8 mouse cellular contexts compared by ENCODE assay signal in the genomic region with DNA sequence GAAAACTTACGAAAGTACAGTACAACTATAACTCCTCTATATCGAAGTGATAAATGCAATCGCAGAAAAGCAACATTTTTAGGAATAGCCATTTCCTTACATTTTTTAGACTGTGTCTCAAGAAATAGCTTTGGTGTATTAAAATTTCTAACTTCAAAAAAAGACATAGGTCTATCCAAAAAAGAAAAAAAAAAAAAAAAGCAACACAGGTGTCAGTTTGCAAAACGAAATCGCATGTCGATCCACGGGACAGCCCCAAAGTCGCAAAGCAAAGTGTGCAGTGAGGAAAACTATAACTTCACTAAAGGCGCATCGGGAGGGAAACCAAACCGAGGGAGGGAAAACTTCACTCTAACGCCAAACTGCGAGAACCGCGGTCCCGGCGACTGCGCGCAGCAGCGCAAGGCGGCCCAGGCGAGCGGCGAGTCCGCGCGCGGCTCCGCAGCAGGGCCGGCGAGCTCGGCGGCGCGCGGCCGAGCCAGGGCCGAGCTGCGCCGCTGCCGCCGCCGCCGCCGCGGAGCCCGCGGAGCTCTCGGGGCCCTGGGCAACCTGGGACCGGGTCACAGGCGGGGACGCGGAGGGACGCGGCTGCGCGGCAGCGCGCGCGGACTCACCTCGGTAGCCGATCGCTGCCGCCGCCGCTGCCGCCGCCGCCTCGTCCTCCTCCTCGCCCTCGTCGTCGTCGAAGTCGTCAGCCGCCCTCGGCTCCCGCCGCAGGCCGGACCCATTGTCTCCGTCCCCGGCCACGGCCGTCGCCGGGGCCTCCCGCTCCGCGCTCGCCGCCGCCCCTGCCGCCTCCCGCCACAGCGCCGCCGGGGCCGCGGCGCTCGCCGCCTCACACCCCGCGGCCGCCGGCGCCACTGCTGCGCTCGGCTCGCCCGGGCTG. TPM values are rescaled to one million over a fixed set of nuclear protein-coding genes. Genes with fewer than 3 reads are reported as not detected.
DNase-seq lines count a peak whose midpoint lies in the region; ATAC-seq lines count a peak whose summit lies in the region.

No protein-coding gene starts in this region.

- under 1% methylated on average over 92 of the region's 113 CpGs for WGBS in heart, embryonic 13.5 days
- under 1% methylated on average over 85 of the region's 113 CpGs for WGBS in liver, embryonic 16.5 days (ENCODE audit: insufficient replicate concordance)
- under 1% methylated on average over 105 of the region's 113 CpGs for WGBS in neural tube, embryonic 12.5 days

- no peaks in the 10 kb centered on the region for H3K27me3 ChIP-seq in erythroblast, embryonic 14.5 days (ENCODE audit: control insufficient read depth)
- H3K27me3 ChIP-seq in heart, embryonic 13.5 days (replicated peaks): no peaks in the 10 kb centered on the region
- no peaks in the 10 kb centered on the region for H3K27me3 ChIP-seq in liver, embryonic 16.5 days (ENCODE audit: control insufficient read depth, insufficient read depth, low read depth, low read length)
- H3K27me3 ChIP-seq in neural tube, embryonic 12.5 days (replicated peaks): no peaks in the 10 kb centered on the region

- peak overlapping the region; percentile 99 for H3K9ac ChIP-seq in heart, embryonic 13.5 days
- peak overlapping the region; percentile 92 for H3K9ac ChIP-seq in liver, embryonic 16.5 days (ENCODE audit: low read depth, low read length)
- H3K9ac ChIP-seq in neural tube, embryonic 12.5 days: peak overlapping the region; percentile 94

- H3K4me3 ChIP-seq in erythroblast, embryonic 14.5 days (replicated peaks): peak overlapping the region; percentile 93
- peak overlapping the region; percentile 89 for H3K4me3 ChIP-seq in heart, embryonic 13.5 days
- H3K4me3 ChIP-seq in liver, embryonic 16.5 days (ENCODE audit: low read depth, low read length): peak overlapping the region; percentile 85
- H3K4me3 ChIP-seq in neural tube, embryonic 12.5 days: peak overlapping the region; percentile 87

- ATAC-seq in CD4-positive, CD25-positive, alpha-beta regulatory T cell, adult 4 months: peak; percentile 57
- peak; percentile 76 for ATAC-seq in heart, embryonic 13.5 days (ENCODE audit: extremely low read depth, insufficient number of reproducible peaks, low FRiP score, low TSS enrichment)
- ATAC-seq in liver, embryonic 16.5 days (ENCODE audit: low read depth): peak; percentile 66
- ATAC-seq in neural tube, embryonic 12.5 days (ENCODE audit: low FRiP score, low read depth): peak; percentile 81

- peaks cover 3% of the 10 kb centered on the region; the same call in 1 of the 2 replicates for H3K9me3 ChIP-seq in erythroblast, embryonic 14.5 days (ENCODE audit: control insufficient read depth, low read length)
- no peaks in the 10 kb centered on the region for H3K9me3 ChIP-seq in heart, embryonic 13.5 days
- H3K9me3 ChIP-seq in liver, embryonic 16.5 days (replicated peaks; ENCODE audit: control insufficient read depth, low read length): no peaks in the 10 kb centered on the region
- no peaks in the 10 kb centered on the region; the same call in 1 of the 2 replicates for H3K9me3 ChIP-seq in neural tube, embryonic 12.5 days

- H3K4me2 ChIP-seq in heart, embryonic 13.5 days: peak overlapping the region; percentile 90
- peak overlapping the region; percentile 98 for H3K4me2 ChIP-seq in liver, embryonic 16.5 days (ENCODE audit: low read depth, low read length)
- peak overlapping the region; percentile 75 for H3K4me2 ChIP-seq in neural tube, embryonic 12.5 days (replicated peaks)

- peaks cover 34% of the 10 kb centered on the region for H3K4me1 ChIP-seq in erythroblast, embryonic 14.5 days (ENCODE audit: control insufficient read depth)
- peaks cover 23% of the 10 kb centered on the region for H3K4me1 ChIP-seq in heart, embryonic 13.5 days
- H3K4me1 ChIP-seq in liver, embryonic 16.5 days (ENCODE audit: control insufficient read depth, low read depth, low read length): peaks cover 22% of the 10 kb centered on the region
- peaks cover 14% of the 10 kb centered on the region for H3K4me1 ChIP-seq in neural tube, embryonic 12.5 days

- peak; percentile 81 for DNase-seq in brain, adult 2 months (ENCODE audit: low read depth, low spot score)
- peak; percentile 78 for DNase-seq in kidney, postnatal 10 days
- DNase-seq in testis, postnatal 10 days (ENCODE audit: low spot score): peak; percentile 72

- H3K36me3 ChIP-seq in erythroblast, embryonic 14.5 days (ENCODE audit: control insufficient read depth): peaks cover 41% of the 10 kb centered on the region
- H3K36me3 ChIP-seq in heart, embryonic 13.5 days: peaks cover 23% of the 10 kb centered on the region
- peaks cover 4% of the 10 kb centered on the region; the same call in 1 of the 2 replicates for H3K36me3 ChIP-seq in liver, embryonic 16.5 days (ENCODE audit: control insufficient read depth, insufficient read depth)
- H3K36me3 ChIP-seq in neural tube, embryonic 12.5 days: peaks cover 16% of the 10 kb centered on the region; the same call in 1 of the 2 replicates

- H3K27ac ChIP-seq in heart, embryonic 13.5 days (replicated peaks): peak overlapping the region; percentile 93
- H3K27ac ChIP-seq in liver, embryonic 16.5 days (ENCODE audit: low read length): peak overlapping the region; percentile 91
- peak overlapping the region; percentile 86 for H3K27ac ChIP-seq in neural tube, embryonic 12.5 days

RNA-seq across cellular contexts. Expression of gene Sirt1, which starts 43.3 kb away (rescaled TPM):
- polyA plus RNA-seq in CD4-positive, CD25-positive, alpha-beta regulatory T cell, adult 4 months (2017; shearing (Covaris generic)): 1 to 10 TPM; 6.3 to 9.3 TPM
- 0.28 and 0.56 TPM in 2 replicates for polyA plus RNA-seq in erythroblast, embryonic 14.5 days (2012)
- 2.3 and 3.3 TPM in 2 replicates for polyA plus RNA-seq in heart, embryonic 13.5 days (2015; fragmentation: Nextera tagmentation; extraction: Ambion mirVana)
- polyA plus RNA-seq in liver, embryonic 16.5 days (2015; fragmentation: Nextera tagmentation; extraction: Ambion mirVana): 2.4 and 3.1 TPM in 2 replicates
- polyA plus RNA-seq in neural tube, embryonic 12.5 days (2016; fragmentation: Nextera tagmentation; extraction: Ambion mirVana): 10.8 and 10.9 TPM in 2 replicates

RNA-seq across cellular contexts. Expression of gene Dnajc12, which starts 44.0 kb away (rescaled TPM):
- polyA plus RNA-seq in CD4-positive, CD25-positive, alpha-beta regulatory T cell, adult 4 months (2017; shearing (Covaris generic)): 1 to 10 TPM; 6.0 to 8.6 TPM
- polyA plus RNA-seq in erythroblast, embryonic 14.5 days (2012): 0.14 and 0.22 TPM in 2 replicates
- 8.5 and 10.1 TPM in 2 replicates for polyA plus RNA-seq in heart, embryonic 13.5 days (2015; fragmentation: Nextera tagmentation; extraction: Ambion mirVana)
- 17.0 and 19.1 TPM in 2 replicates for polyA plus RNA-seq in liver, embryonic 16.5 days (2015; fragmentation: Nextera tagmentation; extraction: Ambion mirVana)
- 19.3 and 21.1 TPM in 2 replicates for polyA plus RNA-seq in neural tube, embryonic 12.5 days (2016; fragmentation: Nextera tagmentation; extraction: Ambion mirVana)

Comparison
In these comparisons a context has a peak if more than half of its experiments do, and no peak if none do; other contexts are left out.
1. Peak in every context shown above with its lines: DNase-seq, ATAC-seq, H3K4me3 ChIP-seq and H3K27ac ChIP-seq.